Mouse (Mus musculus) G1E (cell line): ENCODE data around the gene Kctd15.

Source experiments
- CTCF ChIP-seq: IDR thresholded peaks from 2 replicates; pipeline ENCODE4 v1.5.1; 2012; ENCODE audit warnings: low read depth, low read length, inconsistent platforms, mixed read lengths
- GATA1 ChIP-seq: IDR thresholded peaks from 2 replicates; pipeline ENCODE4 v1.6.1; 2012; ENCODE audit warnings: borderline replicate concordance, low read length, inconsistent platforms, mixed read lengths
- GATA2 ChIP-seq: IDR thresholded peaks from 2 replicates; pipeline ENCODE4 v1.6.1; 2012; ENCODE audit warnings: low read depth, low read length, inconsistent platforms, borderline replicate concordance
- POLR2AphosphoS5 ChIP-seq: IDR thresholded peaks from 2 replicates; pipeline ENCODE4 v1.6.1; 2012; ENCODE audit warnings: low read depth, low read length, inconsistent platforms; ENCODE audit not compliant: insufficient replicate concordance
- TAL1 ChIP-seq: conservative IDR thresholded peaks from 2 replicates; pipeline ENCODE4 v1.6.1; 2012; ENCODE audit warnings: low read depth, low read length, inconsistent platforms, mixed read lengths

DNA sequence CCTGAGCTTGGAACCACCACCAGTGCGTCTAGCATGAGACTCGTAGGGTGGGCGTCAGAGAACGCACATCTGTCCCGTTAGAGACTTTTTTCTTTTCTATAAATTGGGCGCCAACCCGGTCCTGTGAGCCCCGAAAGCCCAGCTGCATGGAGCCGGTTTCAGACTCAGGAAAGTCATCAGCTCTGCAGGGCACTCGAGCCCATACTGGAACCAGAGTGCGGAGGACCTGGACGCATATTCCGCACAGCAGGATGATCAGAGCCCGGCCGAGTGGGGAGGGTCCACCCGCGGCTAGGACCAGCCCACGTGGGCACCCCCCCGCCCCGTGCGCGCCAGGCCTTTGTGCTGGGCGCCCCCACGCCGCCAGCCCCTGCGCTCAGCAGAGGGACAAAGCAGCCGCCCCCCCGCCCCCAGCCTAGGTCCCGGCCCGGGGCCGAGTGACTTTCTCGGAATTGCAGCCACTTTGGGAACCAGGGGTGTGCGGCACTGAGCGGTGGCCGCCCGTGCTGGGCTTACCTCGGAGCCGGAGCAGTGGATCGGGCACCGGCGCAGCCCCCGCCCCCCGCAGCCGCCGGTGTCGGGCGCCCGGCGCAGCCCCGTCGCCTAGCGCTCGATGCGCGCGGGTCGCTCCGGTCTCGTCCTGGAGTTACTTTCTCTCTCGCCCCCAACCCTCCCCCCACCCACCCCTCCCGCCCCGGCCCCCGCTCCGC is 2.6 kb downstream of the Kctd15 start:
- TF ChIP-seq CTCF: no peak
- TF ChIP-seq TAL1: no peak
- no peak for TF ChIP-seq GATA1
- no peak for TF ChIP-seq POLR2AphosphoS5
- no peak for TF ChIP-seq GATA2
